In the genomic region with DNA sequence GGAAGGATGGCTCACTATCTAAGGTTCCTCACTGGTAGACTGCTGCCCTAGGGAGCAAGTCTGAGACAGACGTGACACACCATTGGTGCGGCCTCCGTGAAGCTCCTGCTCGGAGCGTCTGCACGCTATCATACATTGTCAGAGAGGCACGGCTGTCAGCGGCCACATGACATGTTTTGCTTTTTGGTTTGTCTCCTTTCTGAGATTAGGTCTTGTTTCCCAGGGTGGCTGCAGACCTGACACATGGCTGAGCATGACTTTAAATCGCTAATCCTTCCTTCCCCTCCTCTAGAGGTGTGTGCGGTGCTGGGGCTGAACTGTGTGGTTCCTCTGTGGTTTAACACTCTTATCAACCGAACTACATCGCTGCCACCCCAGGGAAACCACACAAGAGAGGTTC, we compare ENCODE assay signal across 1 mouse cellular context.
TF ChIP-seq lines count a peak whose summit lies in the region.

No protein-coding gene starts in this region.

TF ChIP-seq in MEL, 35 proteins besides CTCF, POLR2A, EP300 and RAD21:
- TF ChIP-seq TAL1 (IDR thresholded peaks at IDR 0.05; ENCODE audit: low read length) (peak; percentile 52), CHD1 (IDR thresholded peaks at IDR 0.05; ENCODE audit: low read depth, low read length) (no peak), ETS1 (IDR thresholded peaks at IDR 0.05; ENCODE audit: low read depth, low read length) (peak; percentile 56; the same call in 1 of the 2 replicates), UBTF (IDR thresholded peaks at IDR 0.05; ENCODE audit: borderline replicate concordance, insufficient read depth, low read depth, low read length) (0 out of 2 replicates have a peak, but pooled peaks have one; percentile 70), MYC (IDR thresholded peaks at IDR 0.05; ENCODE audit: low read depth, low read length) (peak; percentile 59; the same call in 1 of the 2 replicates), USF1 (IDR thresholded peaks at IDR 0.05; ENCODE audit: low read depth, low read length) (peak; percentile 74), GATA1 (IDR thresholded peaks at IDR 0.05; ENCODE audit: low read depth, low read length) (0 out of 2 replicates have a peak, but pooled peaks have one; percentile 13), MAX (IDR thresholded peaks at IDR 0.05; ENCODE audit: low read length) (peak; percentile 78), TCF12 (IDR thresholded peaks at IDR 0.05; ENCODE audit: low read depth, low read length) (peak; percentile 45; the same call in 1 of the 2 replicates), HCFC1 (IDR thresholded peaks at IDR 0.05; ENCODE audit: low read depth, low read length) (peak; percentile 39; the same call in 1 of the 2 replicates), ZNF384 (IDR thresholded peaks at IDR 0.05; ENCODE audit: low read depth, low read length) (no peak), MYB (IDR thresholded peaks at IDR 0.05; ENCODE audit: low read depth, low read length) (no peak), ZC3H11A (IDR thresholded peaks at IDR 0.05; ENCODE audit: low read depth, low read length) (no peak), RCOR1 (IDR thresholded peaks at IDR 0.05; ENCODE audit: low read depth, low read length) (peak; percentile 63), TBP (IDR thresholded peaks at IDR 0.05; ENCODE audit: low read depth, low read length) (peak; percentile 44; the same call in 1 of the 2 replicates), SIN3A (IDR thresholded peaks at IDR 0.05; ENCODE audit: low read length) (peak; percentile 88), MXI1 (IDR thresholded peaks at IDR 0.05; ENCODE audit: low read depth, low read length) (peak; percentile 96)
TF ChIP-seq in MEL: peak in this region for 13.
